Mouse (Mus musculus) lung, adult 2 months (tissue): ENCODE measurements around the gene Herc3.

ENCODE experiments used
- CTCF ChIP-seq: fragments of 200-500 bp; IDR thresholded peaks from 2 replicates; pipeline ENCODE4 v1.5.1; 2011; ENCODE audit warnings: mild to moderate bottlenecking, low read length, control low read depth; ENCODE audit not compliant: insufficient read depth
- POLR2A ChIP-seq: fragments of 200-500 bp; IDR thresholded peaks from 2 replicates; pipeline ENCODE4 v1.6.1; 2011; ENCODE audit warnings: low read depth, mild to moderate bottlenecking, control low read depth, low read length, borderline replicate concordance; ENCODE audit errors: extremely low read depth

DNA sequence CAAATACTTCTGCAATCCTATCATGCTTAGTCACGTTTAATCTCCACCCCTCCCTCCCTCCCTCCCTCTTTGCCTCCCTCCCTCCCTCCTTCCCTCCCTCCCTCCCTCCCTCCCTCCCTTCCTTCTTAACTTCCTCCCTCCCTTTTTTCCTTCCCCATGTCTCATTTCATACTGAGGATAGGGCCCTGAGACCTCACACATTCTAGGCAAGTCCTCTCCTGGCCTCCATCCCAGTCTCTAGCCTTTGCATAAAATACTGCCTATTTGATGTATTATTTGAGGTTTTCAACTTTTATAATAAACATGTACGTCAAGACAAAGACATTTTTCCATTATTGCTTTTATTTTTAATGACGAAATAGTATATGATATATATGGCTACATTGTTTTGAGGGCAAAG, 82.3 kb downstream of the Herc3 start:
- no peak for TF ChIP-seq CTCF
- no peak for TF ChIP-seq POLR2A
